Mouse (Mus musculus): ENCODE results near the gene Aldh3a2. TPM values are rescaled to one million over a fixed set of nuclear protein-coding genes. Genes with fewer than 3 reads are reported as not detected.

Aldh3a2 gene
- polyA plus RNA-seq, 1 experiment from 2014 or later, result 20.4 TPM

DNA sequence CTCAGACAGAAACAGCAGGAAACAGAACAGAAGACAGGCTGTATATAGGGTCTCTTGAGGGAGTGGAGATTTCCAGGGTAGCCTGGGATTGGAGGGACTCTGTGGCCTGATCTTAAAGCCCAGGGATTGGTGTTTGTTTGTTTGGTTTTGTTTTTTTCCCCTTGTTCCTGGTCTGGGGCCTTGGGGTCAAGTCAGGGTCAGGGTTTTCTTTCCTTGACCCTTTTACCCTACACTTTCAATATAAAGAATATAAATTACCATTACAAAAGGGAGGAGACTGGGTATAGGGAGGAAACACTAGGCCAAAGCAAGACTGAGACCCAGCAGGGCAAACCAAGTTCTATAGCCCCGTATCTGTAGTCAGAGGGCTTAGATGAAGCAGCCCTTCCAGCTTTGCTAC is 29.3 kb upstream of the Aldh3a2 start:
- Histone ChIP-seq H3K9me3 (no peaks in the 10 kb centered on the region), H3K4me1 (replicated peaks) (peaks cover 10% of the 10 kb centered on the region), H3K4me2 (no peak overlapping the region), H3K9ac (replicated peaks) (no peak overlapping the region), H3K27ac (no peak overlapping the region), H3K27me3 (no peaks in the 10 kb centered on the region), H3K4me3 (replicated peaks) (no peak overlapping the region), H3K36me3 (no peaks in the 10 kb centered on the region)
- no peak for ATAC-seq (ENCODE audit: insufficient number of reproducible peaks, insufficient read depth, low FRiP score, low TSS enrichment, low read depth)
- 82% methylated on average over 1 of the region's 1 CpGs for WGBS

GRCm38 (mm10) chr11:61295556-61295955 is 28.3 kb upstream of the Aldh3a2 start:
- no peak for ATAC-seq (ENCODE audit: insufficient number of reproducible peaks, insufficient read depth, low FRiP score, low TSS enrichment, low read depth)

GRCm38 (mm10) chr11:61294431-61294830 is 27.2 kb upstream of the Aldh3a2 start:
- Histone ChIP-seq H3K27me3 (no peaks in the 10 kb centered on the region), H3K4me2 (no peak overlapping the region), H3K27ac (no peak overlapping the region), H3K4me3 (replicated peaks) (no peak overlapping the region), H3K9ac (replicated peaks) (no peak overlapping the region), H3K36me3 (no peaks in the 10 kb centered on the region), H3K9me3 (no peaks in the 10 kb centered on the region), H3K4me1 (replicated peaks) (no peaks in the 10 kb centered on the region)
- 74% methylated on average over 3 of the region's 3 CpGs for WGBS
- ATAC-seq (ENCODE audit: insufficient number of reproducible peaks, insufficient read depth, low FRiP score, low TSS enrichment, low read depth), result no peak

More at GRCm38 (mm10) chr11:61295556-61295955, 28.3 kb upstream of the Aldh3a2 start:
- WGBS, result 95% methylated on average over 2 of the region's 2 CpGs
- Histone ChIP-seq H3K36me3 (no peaks in the 10 kb centered on the region), H3K27ac (no peak overlapping the region), H3K27me3 (no peaks in the 10 kb centered on the region), H3K4me3 (replicated peaks) (no peak overlapping the region), H3K9me3 (no peaks in the 10 kb centered on the region), H3K9ac (replicated peaks) (no peak overlapping the region), H3K4me1 (replicated peaks) (peaks cover 5% of the 10 kb centered on the region; the same call in 1 of the 2 replicates), H3K4me2 (no peak overlapping the region)

GRCm38 (mm10) chr11:61293251-61293650 is 26.0 kb upstream of the Aldh3a2 start:
- ATAC-seq (ENCODE audit: insufficient number of reproducible peaks, insufficient read depth, low FRiP score, low TSS enrichment, low read depth), result no peak
- WGBS, result 65% methylated on average over 2 of the region's 2 CpGs
- H3K36me3 ChIP-seq, result no peaks in the 10 kb centered on the region

DNA sequence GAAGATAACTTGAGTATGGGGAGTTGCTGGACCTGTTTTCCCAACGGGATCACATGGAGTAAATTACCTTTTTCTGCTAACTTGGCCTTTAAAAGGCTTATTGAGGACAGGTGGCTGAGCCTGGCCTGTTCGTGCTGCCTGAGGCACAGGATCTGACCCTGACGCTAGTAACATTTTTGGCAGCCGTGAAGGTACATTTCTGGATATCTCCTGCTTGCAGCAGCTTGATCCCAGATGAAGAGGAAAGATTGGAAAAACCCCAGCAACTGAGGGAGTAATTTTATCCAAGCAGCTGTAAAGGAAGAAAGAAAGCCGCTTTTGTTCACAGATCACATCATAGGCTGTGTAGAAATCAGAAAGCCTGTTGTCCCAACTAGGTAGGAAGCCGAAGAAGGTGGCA is 17.1 kb upstream of the Aldh3a2 start:
- Histone ChIP-seq H3K4me2 (no peak overlapping the region), H3K4me1 (replicated peaks) (peaks cover 9% of the 10 kb centered on the region), H3K27ac (peak overlapping the region; percentile 53), H3K27me3 (no peaks in the 10 kb centered on the region), H3K36me3 (no peaks in the 10 kb centered on the region), H3K9me3 (no peaks in the 10 kb centered on the region; the same call in 1 of the 2 replicates), H3K4me3 (replicated peaks) (no peak overlapping the region), H3K9ac (replicated peaks) (no peak overlapping the region)
- WGBS, result 39% methylated on average over 6 of the region's 6 CpGs
- ATAC-seq (ENCODE audit: insufficient number of reproducible peaks, insufficient read depth, low FRiP score, low TSS enrichment, low read depth), result no peak

More at GRCm38 (mm10) chr11:61293251-61293650, 26.0 kb upstream of the Aldh3a2 start:
- Histone ChIP-seq H3K9ac (replicated peaks) (no peak overlapping the region), H3K4me2 (no peak overlapping the region), H3K27ac (no peak overlapping the region), H3K9me3 (no peaks in the 10 kb centered on the region; the same call in 1 of the 2 replicates), H3K4me3 (replicated peaks) (no peak overlapping the region), H3K27me3 (no peaks in the 10 kb centered on the region), H3K4me1 (replicated peaks) (no peaks in the 10 kb centered on the region)

DNA sequence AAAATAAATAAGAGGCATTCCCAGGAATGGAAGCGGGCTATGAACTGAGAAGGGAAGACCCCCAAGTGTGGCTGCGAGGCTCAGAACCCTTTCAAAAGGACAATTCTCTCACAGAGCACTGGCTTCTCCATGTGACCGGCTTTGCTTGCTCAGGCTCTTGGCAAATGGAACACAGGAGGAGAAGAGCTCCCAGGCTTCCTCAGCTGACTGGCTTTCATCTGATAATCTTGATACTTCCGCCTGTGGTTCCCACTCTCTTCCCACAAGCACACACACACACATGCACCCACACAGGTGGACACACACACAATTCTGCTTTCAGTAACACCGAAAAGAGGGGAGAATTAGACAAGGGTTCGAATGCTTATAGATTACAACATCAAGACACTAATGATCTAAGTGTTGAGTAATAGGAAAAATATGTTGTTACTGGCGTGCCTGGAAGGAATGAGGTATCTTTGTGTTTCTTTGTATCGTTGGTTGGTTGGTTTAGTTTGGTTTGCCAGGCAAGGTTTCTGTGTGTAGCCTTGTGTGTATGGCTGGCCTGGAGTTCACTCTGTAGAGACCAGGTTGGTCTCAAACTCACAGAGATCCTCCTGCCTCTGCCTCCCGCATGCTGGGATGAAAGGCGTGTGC is 16.3 kb upstream of the Aldh3a2 start:
- no peak overlapping the region for H3K9ac ChIP-seq (replicated peaks)
- no peak overlapping the region for H3K4me3 ChIP-seq (replicated peaks)
- ATAC-seq (ENCODE audit: insufficient number of reproducible peaks, insufficient read depth, low FRiP score, low TSS enrichment, low read depth), result no peak
- 83% methylated on average over 10 of the region's 10 CpGs for WGBS
- no peaks in the 10 kb centered on the region; the same call in 1 of the 2 replicates for H3K9me3 ChIP-seq
- H3K36me3 ChIP-seq, result no peaks in the 10 kb centered on the region
- peaks cover 9% of the 10 kb centered on the region for H3K4me1 ChIP-seq (replicated peaks)
- no peaks in the 10 kb centered on the region for H3K27me3 ChIP-seq
- no peak overlapping the region for H3K4me2 ChIP-seq
- H3K27ac ChIP-seq, result peak overlapping the region; percentile 53; the same call in 1 of the 2 replicates

DNA sequence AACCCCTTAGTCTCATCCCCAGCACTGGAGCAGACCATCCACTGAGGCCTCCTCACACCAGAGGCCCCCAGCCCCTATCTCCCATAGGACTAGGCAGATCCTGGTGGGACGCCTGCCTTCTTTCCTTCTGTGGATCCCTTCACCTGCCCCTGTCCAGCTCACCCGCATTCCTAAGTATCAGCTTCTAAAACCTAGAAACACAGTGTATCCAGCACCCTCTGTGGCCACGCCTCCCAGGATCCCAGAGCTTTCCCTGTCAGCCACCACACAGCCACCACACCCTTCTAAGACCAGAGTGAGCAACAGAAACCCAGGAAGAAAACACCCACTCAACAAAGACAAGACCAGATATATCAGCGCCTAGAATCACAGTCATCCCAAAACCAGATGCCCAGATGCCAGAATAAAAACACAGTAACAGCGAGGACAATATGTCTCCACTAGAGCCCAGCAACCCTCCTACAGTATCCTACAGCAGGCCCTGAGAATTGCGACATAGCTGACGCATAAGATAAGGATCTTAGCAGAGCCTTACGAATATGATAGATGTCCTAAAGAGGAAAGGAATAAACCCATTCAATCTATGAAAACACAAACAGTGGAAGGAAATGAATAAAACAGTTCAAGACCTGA is 11.3 kb upstream of the Aldh3a2 start:
- no peaks in the 10 kb centered on the region for H3K27me3 ChIP-seq
- ATAC-seq (ENCODE audit: insufficient number of reproducible peaks, insufficient read depth, low FRiP score, low TSS enrichment, low read depth), result no peak
- no peaks in the 10 kb centered on the region for H3K36me3 ChIP-seq
- no peaks in the 10 kb centered on the region for H3K9me3 ChIP-seq
- H3K4me2 ChIP-seq, result no peak overlapping the region
- WGBS, result 80% methylated on average over 8 of the region's 8 CpGs
- H3K4me1 ChIP-seq (replicated peaks), result no peaks in the 10 kb centered on the region
- H3K9ac ChIP-seq (replicated peaks), result no peak overlapping the region
- no peak overlapping the region for H3K27ac ChIP-seq
- H3K4me3 ChIP-seq (replicated peaks), result no peak overlapping the region

GRCm38 (mm10) chr11:61277937-61278336 is 10.7 kb upstream of the Aldh3a2 start:
- whole genome bisulfite sequencing, result 84% methylated on average over 2 of the region's 2 CpGs
- H3K36me3 ChIP-seq, result no peaks in the 10 kb centered on the region
- no peak overlapping the region for H3K27ac ChIP-seq
- no peaks in the 10 kb centered on the region for H3K27me3 ChIP-seq
- no peaks in the 10 kb centered on the region for H3K4me1 ChIP-seq (replicated peaks)
- no peaks in the 10 kb centered on the region for H3K9me3 ChIP-seq
- no peak overlapping the region for H3K4me2 ChIP-seq
- H3K9ac ChIP-seq (replicated peaks), result no peak overlapping the region
- no peak for ATAC-seq (ENCODE audit: insufficient number of reproducible peaks, insufficient read depth, low FRiP score, low TSS enrichment, low read depth)
- H3K4me3 ChIP-seq (replicated peaks), result no peak overlapping the region

DNA sequence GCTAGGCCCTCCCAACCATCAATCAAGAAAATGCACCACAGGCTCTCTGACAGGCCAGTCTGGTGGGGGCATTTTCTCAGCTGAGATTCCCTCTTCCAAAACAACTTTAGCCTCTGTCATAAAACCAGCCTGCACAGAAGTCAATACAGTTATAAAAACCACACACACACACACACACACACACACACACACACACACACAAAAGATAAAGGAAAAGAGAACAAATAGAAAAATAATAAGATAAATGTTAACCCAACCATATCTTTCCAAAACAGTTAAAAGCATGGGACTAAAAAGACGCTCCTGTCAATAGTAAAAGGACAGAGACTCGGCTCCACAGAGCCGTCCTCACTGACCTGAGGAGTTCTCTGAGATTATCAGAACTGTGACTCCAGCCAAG is 9.2 kb upstream of the Aldh3a2 start:
- Histone ChIP-seq H3K9me3 (no peaks in the 10 kb centered on the region), H3K9ac (replicated peaks) (no peak overlapping the region), H3K4me2 (no peak overlapping the region), H3K4me1 (replicated peaks) (no peaks in the 10 kb centered on the region), H3K27me3 (no peaks in the 10 kb centered on the region), H3K4me3 (replicated peaks) (no peak overlapping the region), H3K27ac (no peak overlapping the region), H3K36me3 (no peaks in the 10 kb centered on the region)
- WGBS, result 78% methylated on average over 3 of the region's 3 CpGs
- no peak for ATAC-seq (ENCODE audit: insufficient number of reproducible peaks, insufficient read depth, low FRiP score, low TSS enrichment, low read depth)

GRCm38 (mm10) chr11:61275106-61275505 is 7.8 kb upstream of the Aldh3a2 start:
- WGBS, result 84% methylated on average over 8 of the region's 8 CpGs
- no peak for ATAC-seq (ENCODE audit: insufficient number of reproducible peaks, insufficient read depth, low FRiP score, low TSS enrichment, low read depth)

DNA sequence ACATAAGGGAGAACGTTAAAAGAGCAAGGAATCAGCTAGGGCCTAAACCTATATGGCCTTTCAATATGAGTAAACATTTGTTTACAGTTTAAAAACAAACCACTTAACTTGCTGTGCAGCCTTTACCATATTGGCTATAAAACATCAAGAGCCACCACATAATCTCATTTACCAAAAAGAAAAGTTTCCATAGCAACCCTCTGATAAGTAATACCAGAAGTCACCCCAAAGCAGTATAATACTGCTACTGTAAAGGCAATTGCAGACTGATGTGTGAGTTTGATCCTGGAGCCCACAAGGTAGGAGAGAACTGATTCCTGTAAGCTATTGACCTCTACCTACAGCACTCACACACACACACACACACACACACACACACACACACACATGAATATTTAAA is 7.2 kb upstream of the Aldh3a2 start:
- H3K4me3 ChIP-seq (replicated peaks), result no peak overlapping the region
- no peaks in the 10 kb centered on the region for H3K4me1 ChIP-seq (replicated peaks)
- H3K27ac ChIP-seq, result no peak overlapping the region
- H3K9me3 ChIP-seq, result no peaks in the 10 kb centered on the region
- no peaks in the 10 kb centered on the region for H3K27me3 ChIP-seq
- no peak for ATAC-seq (ENCODE audit: insufficient number of reproducible peaks, insufficient read depth, low FRiP score, low TSS enrichment, low read depth)
- H3K36me3 ChIP-seq, result no peaks in the 10 kb centered on the region
- 83% methylated on average over 1 of the region's 1 CpGs for WGBS
- H3K9ac ChIP-seq (replicated peaks), result no peak overlapping the region
- no peak overlapping the region for H3K4me2 ChIP-seq

More at GRCm38 (mm10) chr11:61275106-61275505, 7.8 kb upstream of the Aldh3a2 start:
- Histone ChIP-seq H3K4me3 (replicated peaks) (no peak overlapping the region), H3K4me1 (replicated peaks) (no peaks in the 10 kb centered on the region), H3K27ac (no peak overlapping the region), H3K4me2 (no peak overlapping the region), H3K9ac (replicated peaks) (no peak overlapping the region), H3K9me3 (no peaks in the 10 kb centered on the region), H3K36me3 (no peaks in the 10 kb centered on the region), H3K27me3 (no peaks in the 10 kb centered on the region)

GRCm38 (mm10) chr11:61273928-61274327 is 6.7 kb upstream of the Aldh3a2 start:
- Histone ChIP-seq H3K4me1 (replicated peaks) (no peaks in the 10 kb centered on the region), H3K36me3 (no peaks in the 10 kb centered on the region), H3K4me3 (replicated peaks) (no peak overlapping the region), H3K9ac (replicated peaks) (no peak overlapping the region), H3K27ac (no peak overlapping the region), H3K9me3 (no peaks in the 10 kb centered on the region), H3K27me3 (no peaks in the 10 kb centered on the region), H3K4me2 (no peak overlapping the region)
- no peak for ATAC-seq (ENCODE audit: insufficient number of reproducible peaks, insufficient read depth, low FRiP score, low TSS enrichment, low read depth)
- 82% methylated on average over 2 of the region's 2 CpGs for WGBS

Measured in limb, embryonic 12.5 days (tissue).